Mouse (Mus musculus): ENCODE measurements around the gene Drg2. TPM values are rescaled to one million over a fixed set of nuclear protein-coding genes. Genes with fewer than 3 reads are reported as not detected.

Gene Drg2
- polyA plus RNA-seq, 1 experiment from 2014 or later = 93.5 TPM

GRCm38 (mm10) chr11:60518305-60518704 is 63.9 kb downstream of the Drg2 start:
- Histone ChIP-seq H3K9ac (ENCODE audit: low read length) (no peak overlapping the region), H3K36me3 (ENCODE audit: control insufficient read depth, insufficient read depth, low read length) (no peaks in the 10 kb centered on the region), H3K27me3 (ENCODE audit: control insufficient read depth, insufficient read depth, low read depth, low read length) (no peaks in the 10 kb centered on the region), H3K4me3 (ENCODE audit: low read length) (no peak overlapping the region), H3K27ac (ENCODE audit: low read length) (no peak overlapping the region), H3K4me2 (ENCODE audit: low read depth, low read length) (no peak overlapping the region), H3K9me3 (ENCODE audit: control insufficient read depth, low read length) (no peaks in the 10 kb centered on the region), H3K4me1 (replicated peaks; ENCODE audit: control insufficient read depth, insufficient read depth, low read length) (0 out of 2 replicates have a peak, but pooled peaks cover 2% of the 10 kb centered on the region)
- WGBS = 70% methylated on average over 4 of the region's 4 CpGs
- ATAC-seq (ENCODE audit: low read depth) = no peak

Other genes with a start within 250 kb of the Drg2 start
- gene Srebf1, start 232.0 kb upstream of the Drg2 start, polyA plus RNA-seq (2015; fragmentation: Nextera tagmentation; extraction: Ambion mirVana) = 65.9 and 74.3 TPM in 2 replicates
- gene Tom1l2, start 101.7 kb upstream of the Drg2 start, polyA plus RNA-seq (2015; fragmentation: Nextera tagmentation; extraction: Ambion mirVana) = 29.6 and 33.4 TPM in 2 replicates
- gene Drc3, start 101.3 kb upstream of the Drg2 start, polyA plus RNA-seq (2015; fragmentation: Nextera tagmentation; extraction: Ambion mirVana) = 11.2 and 11.3 TPM in 2 replicates
- 21.0 and 22.3 TPM in 2 replicates for gene Gid4, start 37.4 kb upstream of the Drg2 start, polyA plus RNA-seq (2015; fragmentation: Nextera tagmentation; extraction: Ambion mirVana)
- gene Atpaf2, start 36.1 kb upstream of the Drg2 start, polyA plus RNA-seq (2015; fragmentation: Nextera tagmentation; extraction: Ambion mirVana) = 45.6 and 45.9 TPM in 2 replicates
- gene Myo15, start 14.7 kb downstream of the Drg2 start, polyA plus RNA-seq (2015; fragmentation: Nextera tagmentation; extraction: Ambion mirVana) = 0.05 and 0.08 TPM in 2 replicates
- 28.4 and 33.0 TPM in 2 replicates for gene Alkbh5, start 81.8 kb downstream of the Drg2 start, polyA plus RNA-seq (2015; fragmentation: Nextera tagmentation; extraction: Ambion mirVana)
- gene Llgl1, start 245.1 kb downstream of the Drg2 start, polyA plus RNA-seq (2015; fragmentation: Nextera tagmentation; extraction: Ambion mirVana) = 51.3 TPM in 2 replicates

Data from lung, embryonic 16.5 days (tissue).